Mouse (Mus musculus): Measurements from ENCODE around the gene Kif19a. TPM values are rescaled to one million over a fixed set of nuclear protein-coding genes. Genes with fewer than 3 reads are reported as not detected.

Gene Kif19a
- 0.57 TPM in 2 replicates for polyA plus RNA-seq (2015; fragmentation: Nextera tagmentation; extraction: Ambion mirVana)

DNA sequence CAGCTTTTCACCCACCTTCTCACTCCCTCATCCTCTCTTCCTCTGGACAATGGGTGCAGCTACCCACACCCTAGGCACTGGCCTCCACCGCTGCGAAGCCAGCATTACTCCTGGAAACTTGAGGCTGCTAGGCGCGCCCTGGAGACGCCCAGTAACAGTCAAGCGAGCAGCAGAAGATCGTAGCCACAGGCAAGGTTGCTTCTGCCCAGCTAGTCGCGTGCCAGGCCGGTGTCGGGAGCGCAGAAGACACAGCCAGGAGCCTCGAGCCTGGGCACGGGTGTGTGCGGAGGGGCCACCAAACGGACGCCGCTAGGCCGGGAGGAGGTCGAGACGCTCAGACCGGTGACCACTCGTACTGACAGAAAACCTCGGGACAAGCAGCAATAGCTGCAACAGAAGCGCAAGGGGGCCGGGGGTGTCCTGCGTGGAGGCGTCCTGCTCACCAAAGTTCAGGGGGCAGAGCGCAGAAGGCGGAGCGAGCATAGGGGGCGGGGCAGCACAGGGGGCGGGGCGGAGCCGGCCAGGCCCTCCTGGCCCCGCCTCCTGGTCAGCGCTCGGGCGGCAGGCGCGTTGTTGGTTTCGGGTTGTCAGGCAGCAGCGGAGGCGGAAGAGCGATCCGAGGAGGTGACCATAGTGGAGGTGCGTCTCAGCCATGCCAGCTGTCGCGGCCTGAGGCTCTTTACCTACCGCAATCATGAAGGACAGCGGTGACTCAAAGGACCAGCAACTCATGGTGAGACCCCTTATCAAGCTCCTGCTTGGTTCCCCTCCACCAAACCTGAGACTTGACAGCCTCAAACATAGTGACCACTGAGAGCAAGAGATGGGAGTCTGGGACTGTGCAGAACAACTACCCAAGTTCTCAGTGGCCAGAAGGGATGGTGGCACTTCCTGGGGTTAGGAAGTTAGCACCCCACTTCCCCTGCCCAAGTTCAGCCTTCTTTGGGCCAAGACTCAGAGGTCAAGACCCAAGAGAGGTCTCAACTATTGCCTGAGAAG is at the start of gene Kif19a:
Gene Kif19a, plus strand, starts transcription at position 569 of the 999 bp plus-strand sequence.

GRCm38 (mm10) chr11:114726965-114727825 is 38.0 kb upstream of the Kif19a start, which contains the start of gene Dnaic2:
TSS of gene Dnaic2 (plus strand) at chr11:114727408.

DNA sequence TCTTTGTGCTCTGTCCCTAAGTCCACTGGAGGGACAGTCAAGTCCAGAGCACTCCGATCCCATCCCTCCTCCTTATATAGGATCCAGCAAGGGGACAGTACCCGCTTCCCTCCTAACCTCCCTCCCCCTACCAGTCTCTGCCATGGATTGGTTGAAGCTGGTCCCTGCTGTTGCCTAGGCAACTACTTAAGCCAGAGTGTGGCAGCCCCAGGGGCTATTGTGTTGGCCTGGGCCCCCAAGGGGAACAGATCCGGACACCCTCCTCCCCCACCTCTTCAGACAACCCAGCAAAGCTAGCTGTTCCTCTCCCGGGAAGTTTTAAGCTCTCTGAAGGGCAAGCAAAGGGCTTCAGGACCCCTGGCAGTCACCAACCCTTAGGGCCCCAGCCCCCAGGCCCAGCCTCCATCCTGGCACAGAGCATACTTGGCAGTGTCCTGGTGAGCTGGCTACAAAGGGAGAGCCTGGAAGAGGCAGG is 30.7 kb downstream of the Kif19a start, which contains the start of gene Btbd17:
Gene Btbd17, minus strand, starts transcription at position 98 of the 475 bp plus-strand sequence.

DNA sequence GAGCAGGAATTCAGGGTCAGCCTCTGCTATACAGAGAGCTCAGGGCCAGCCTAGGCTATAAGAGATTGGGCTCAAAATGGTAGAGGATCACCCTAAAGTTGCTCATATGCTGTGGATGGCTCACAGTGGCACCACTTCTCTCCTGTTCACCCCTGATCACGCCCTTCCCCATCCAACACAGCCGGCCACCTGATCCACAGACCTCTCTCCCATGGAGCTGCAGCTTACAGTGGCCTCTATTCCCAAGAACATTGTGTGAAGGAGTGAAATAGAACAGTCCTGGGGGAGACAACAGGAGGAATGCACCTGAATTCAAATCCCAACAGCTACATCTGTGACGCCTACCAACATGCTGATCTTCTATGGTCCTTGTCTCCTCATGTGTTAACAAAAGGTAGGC is 33.4 kb downstream of the Kif19a start, which contains the start of gene Gpr142:
Gene Gpr142, plus strand, starts transcription at position 301 of the 400 bp plus-strand sequence.

Other genes with a start within 250 kb of the Kif19a start
- 1,685 and 2,720 TPM in 2 replicates for gene Rpl38, start 96.9 kb upstream of the Kif19a start, polyA plus RNA-seq (2015; fragmentation: Nextera tagmentation; extraction: Ambion mirVana)
- 38.1 and 95.6 TPM in 2 replicates for gene Ttyh2, start 90.0 kb upstream of the Kif19a start, polyA plus RNA-seq (2015; fragmentation: Nextera tagmentation; extraction: Ambion mirVana)
- gene Dnaic2, start 38.0 kb upstream of the Kif19a start, polyA plus RNA-seq (2015; fragmentation: Nextera tagmentation; extraction: Ambion mirVana) = 1.1 and 2.8 TPM in 2 replicates
- 0.15 and 0.24 TPM in 2 replicates for gene Btbd17, start 30.6 kb downstream of the Kif19a start, polyA plus RNA-seq (2015; fragmentation: Nextera tagmentation; extraction: Ambion mirVana)
- gene Gpr142, start 33.5 kb downstream of the Kif19a start, polyA plus RNA-seq (2015; fragmentation: Nextera tagmentation; extraction: Ambion mirVana) = not detected in 2 replicates
- 7.5 and 9.6 TPM in 2 replicates for gene Gprc5c, start 85.8 kb downstream of the Kif19a start, polyA plus RNA-seq (2015; fragmentation: Nextera tagmentation; extraction: Ambion mirVana)
- gene Cd300a, start 124.7 kb downstream of the Kif19a start, polyA plus RNA-seq (2015; fragmentation: Nextera tagmentation; extraction: Ambion mirVana) = 3.9 and 5.4 TPM in 2 replicates
- gene Cd300lb, start 169.0 kb downstream of the Kif19a start, polyA plus RNA-seq (2015; fragmentation: Nextera tagmentation; extraction: Ambion mirVana) = 0.68 and 0.81 TPM in 2 replicates
- gene Cd300c, start 203.8 kb downstream of the Kif19a start, polyA plus RNA-seq (2015; fragmentation: Nextera tagmentation; extraction: Ambion mirVana) = not detected in 2 replicates
- gene Cd300ld, start 224.5 kb downstream of the Kif19a start, polyA plus RNA-seq (2015; fragmentation: Nextera tagmentation; extraction: Ambion mirVana) = 0.95 and 1.3 TPM in 2 replicates
- gene Cd300c2, start 236.5 kb downstream of the Kif19a start, polyA plus RNA-seq (2015; fragmentation: Nextera tagmentation; extraction: Ambion mirVana) = 8.8 and 8.9 TPM in 2 replicates

Measured in adrenal gland, postnatal 0 days (tissue).